Mouse (Mus musculus): ENCODE measurements around the gene Reln. TPM values are rescaled to one million over a fixed set of nuclear protein-coding genes. Genes with fewer than 3 reads are reported as not detected.

Reln gene
- polyA plus RNA-seq, 1 experiment from 2014 or later, result 10.1 TPM

DNA sequence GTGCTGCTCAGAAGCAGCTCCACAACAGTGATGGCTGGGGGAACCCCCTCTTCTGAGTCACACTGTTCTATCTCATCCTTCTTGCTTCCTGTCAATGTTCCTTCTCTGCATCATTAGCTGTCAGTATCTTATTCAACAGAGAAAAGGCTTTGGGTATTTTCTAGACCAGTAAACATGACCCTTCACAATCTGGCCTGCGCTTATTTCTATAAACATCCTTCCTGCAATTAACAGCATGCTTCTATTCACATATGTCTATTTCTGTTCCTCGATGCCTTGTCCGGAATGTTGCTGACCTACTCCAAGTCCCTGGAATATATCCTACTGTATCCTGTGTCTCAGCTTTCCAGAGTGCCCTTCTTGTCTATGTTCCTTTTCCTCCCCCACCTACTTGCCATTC lies 89.2 kb downstream of the Reln start:
- H3K4me1 ChIP-seq (ENCODE audit: control insufficient read depth, insufficient read depth, low read length), result no peaks in the 10 kb centered on the region; the same call in 1 of the 2 replicates
- WGBS, result 95% methylated on average over 3 of the region's 3 CpGs
- no peak overlapping the region for H3K27ac ChIP-seq (ENCODE audit: low read depth, low read length)
- H3K9ac ChIP-seq (ENCODE audit: low read length), result no peak overlapping the region
- no peak overlapping the region for H3K4me2 ChIP-seq
- H3K27me3 ChIP-seq (ENCODE audit: control insufficient read depth, insufficient read depth, low read length), result no peaks in the 10 kb centered on the region
- no peak overlapping the region for H3K4me3 ChIP-seq (ENCODE audit: low read depth, low read length)
- H3K9me3 ChIP-seq (ENCODE audit: control insufficient read depth, low read length), result no peaks in the 10 kb centered on the region
- DNase-seq (ENCODE audit: low spot score, missing footprints) (no peak), ATAC-seq (ENCODE audit: low FRiP score) (no peak)
- H3K36me3 ChIP-seq (ENCODE audit: control insufficient read depth, insufficient read depth, low read length), result no peaks in the 10 kb centered on the region

DNA sequence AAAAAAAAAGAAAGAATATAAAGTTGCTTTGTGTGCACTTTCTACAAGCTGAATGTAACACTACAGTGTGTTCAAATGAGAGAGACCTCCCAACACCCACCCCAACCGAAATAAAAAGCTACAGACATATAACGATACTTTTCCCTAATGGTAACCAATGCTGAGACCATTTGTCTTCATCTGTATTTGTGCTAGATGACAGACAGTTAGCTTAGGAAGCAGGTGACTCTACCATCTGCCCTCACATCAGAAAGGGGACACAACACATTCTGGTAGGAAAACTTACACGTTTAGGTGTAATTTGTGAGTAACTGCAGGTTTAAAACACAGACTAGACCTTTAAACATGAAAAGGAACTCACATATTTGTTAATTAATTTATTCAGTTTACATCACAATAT lies 90.6 kb downstream of the Reln start:
- H3K27ac ChIP-seq (ENCODE audit: low read depth, low read length), result no peak overlapping the region
- no peaks in the 10 kb centered on the region for H3K36me3 ChIP-seq (ENCODE audit: control insufficient read depth, insufficient read depth, low read length)
- no peak for ATAC-seq (ENCODE audit: low FRiP score)
- no peaks in the 10 kb centered on the region for H3K9me3 ChIP-seq (ENCODE audit: control insufficient read depth, low read length)
- 86% methylated on average over 3 of the region's 3 CpGs for WGBS
- no peaks in the 10 kb centered on the region for H3K27me3 ChIP-seq (ENCODE audit: control insufficient read depth, insufficient read depth, low read length)
- no peak for DNase-seq (ENCODE audit: low spot score, missing footprints)
- H3K4me3 ChIP-seq (ENCODE audit: low read depth, low read length), result no peak overlapping the region
- H3K4me2 ChIP-seq, result no peak overlapping the region
- no peak overlapping the region for H3K9ac ChIP-seq (ENCODE audit: low read length)
- no peaks in the 10 kb centered on the region; the same call in 1 of the 2 replicates for H3K4me1 ChIP-seq (ENCODE audit: control insufficient read depth, insufficient read depth, low read length)

DNA sequence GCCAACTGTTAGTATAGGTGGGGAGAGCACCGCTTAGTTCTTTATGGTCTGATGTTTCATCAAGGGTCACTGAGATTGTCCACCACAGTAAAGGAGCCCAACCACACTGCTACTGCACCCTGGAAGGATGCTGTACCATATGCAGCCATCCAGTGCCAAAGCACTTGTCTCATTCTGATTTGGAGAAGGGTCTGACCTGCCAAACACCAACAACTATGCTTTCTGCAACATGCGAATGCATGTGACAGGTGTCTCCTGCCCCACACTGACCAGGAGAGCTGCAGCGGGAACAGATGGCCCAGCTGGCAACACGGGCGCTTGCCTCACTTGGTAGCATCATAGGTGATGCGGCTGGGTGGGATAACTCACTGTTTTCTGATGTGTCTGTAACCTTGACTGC lies 91.2 kb downstream of the Reln start:
- Histone ChIP-seq H3K4me2 (no peak overlapping the region), H3K4me1 (ENCODE audit: control insufficient read depth, insufficient read depth, low read length) (no peaks in the 10 kb centered on the region; the same call in 1 of the 2 replicates), H3K27ac (ENCODE audit: low read depth, low read length) (no peak overlapping the region), H3K27me3 (ENCODE audit: control insufficient read depth, insufficient read depth, low read length) (no peaks in the 10 kb centered on the region), H3K4me3 (ENCODE audit: low read depth, low read length) (no peak overlapping the region), H3K9ac (ENCODE audit: low read length) (no peak overlapping the region), H3K36me3 (ENCODE audit: control insufficient read depth, insufficient read depth, low read length) (no peaks in the 10 kb centered on the region), H3K9me3 (ENCODE audit: control insufficient read depth, low read length) (no peaks in the 10 kb centered on the region)
- DNase-seq (ENCODE audit: low spot score, missing footprints) (no peak), ATAC-seq (ENCODE audit: low FRiP score) (no peak)
- 92% methylated on average over 6 of the region's 6 CpGs for WGBS

DNA sequence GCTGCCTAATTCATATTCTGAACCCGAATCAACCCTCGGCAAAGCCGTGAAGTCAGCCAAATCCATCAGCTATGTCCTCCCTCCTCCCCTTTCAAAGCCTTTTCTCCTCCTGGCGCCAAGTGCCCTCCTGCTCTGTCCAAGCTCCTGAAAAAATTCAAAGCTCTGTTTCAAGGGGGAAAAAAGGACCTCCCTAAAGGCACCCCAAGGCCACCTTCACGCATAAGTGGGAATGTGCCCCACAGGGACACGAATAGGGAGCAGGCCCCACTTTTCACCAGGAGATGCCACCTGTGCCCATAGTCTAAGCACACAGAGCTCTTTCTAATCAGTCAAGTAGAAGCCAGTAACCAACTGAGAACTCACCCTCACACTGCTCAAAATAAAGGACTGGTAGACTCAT lies 96.7 kb downstream of the Reln start:
- Histone ChIP-seq H3K4me2 (no peak overlapping the region), H3K4me3 (ENCODE audit: low read depth, low read length) (no peak overlapping the region), H3K27me3 (ENCODE audit: control insufficient read depth, insufficient read depth, low read length) (no peaks in the 10 kb centered on the region), H3K27ac (ENCODE audit: low read depth, low read length) (no peak overlapping the region), H3K9ac (ENCODE audit: low read length) (no peak overlapping the region), H3K9me3 (ENCODE audit: control insufficient read depth, low read length) (no peaks in the 10 kb centered on the region), H3K4me1 (ENCODE audit: control insufficient read depth, insufficient read depth, low read length) (no peaks in the 10 kb centered on the region; the same call in 1 of the 2 replicates), H3K36me3 (ENCODE audit: control insufficient read depth, insufficient read depth, low read length) (no peaks in the 10 kb centered on the region)
- no peak for ATAC-seq (ENCODE audit: low FRiP score)
- DNase-seq (ENCODE audit: low spot score, missing footprints), result no peak
- WGBS, result 57% methylated on average over 6 of the region's 6 CpGs

DNA sequence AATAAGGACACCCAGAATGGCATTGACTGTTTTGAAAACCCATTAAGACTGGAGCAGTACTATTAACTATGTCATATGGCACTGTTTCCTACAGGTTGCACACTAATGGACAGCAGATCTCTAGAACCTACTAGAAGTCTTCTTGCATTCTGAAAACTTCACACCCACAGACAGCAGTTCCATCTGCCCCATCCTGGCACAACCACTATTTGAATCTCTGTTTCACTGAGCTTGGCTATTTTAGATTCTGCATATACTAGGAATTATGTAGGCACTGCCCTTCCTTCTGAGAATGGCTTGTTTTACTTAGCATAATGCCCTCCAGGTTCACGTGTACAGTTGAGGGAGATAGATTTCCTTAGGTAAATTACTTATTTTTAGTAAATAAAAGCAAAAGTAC lies 99.4 kb downstream of the Reln start:
- no peak overlapping the region for H3K4me3 ChIP-seq (ENCODE audit: low read depth, low read length)
- H3K27ac ChIP-seq (ENCODE audit: low read depth, low read length), result no peak overlapping the region
- DNase-seq (ENCODE audit: low spot score, missing footprints), result no peak
- no peaks in the 10 kb centered on the region for H3K4me1 ChIP-seq (ENCODE audit: control insufficient read depth, insufficient read depth, low read length)
- no peaks in the 10 kb centered on the region for H3K36me3 ChIP-seq (ENCODE audit: control insufficient read depth, insufficient read depth, low read length)
- ATAC-seq (ENCODE audit: low FRiP score), result no peak
- H3K4me2 ChIP-seq, result no peak overlapping the region
- WGBS, result 92% methylated on average over 1 of the region's 1 CpGs
- H3K27me3 ChIP-seq (ENCODE audit: control insufficient read depth, insufficient read depth, low read length), result no peaks in the 10 kb centered on the region
- H3K9me3 ChIP-seq (ENCODE audit: control insufficient read depth, low read length), result no peaks in the 10 kb centered on the region
- no peak overlapping the region for H3K9ac ChIP-seq (ENCODE audit: low read length)

DNA sequence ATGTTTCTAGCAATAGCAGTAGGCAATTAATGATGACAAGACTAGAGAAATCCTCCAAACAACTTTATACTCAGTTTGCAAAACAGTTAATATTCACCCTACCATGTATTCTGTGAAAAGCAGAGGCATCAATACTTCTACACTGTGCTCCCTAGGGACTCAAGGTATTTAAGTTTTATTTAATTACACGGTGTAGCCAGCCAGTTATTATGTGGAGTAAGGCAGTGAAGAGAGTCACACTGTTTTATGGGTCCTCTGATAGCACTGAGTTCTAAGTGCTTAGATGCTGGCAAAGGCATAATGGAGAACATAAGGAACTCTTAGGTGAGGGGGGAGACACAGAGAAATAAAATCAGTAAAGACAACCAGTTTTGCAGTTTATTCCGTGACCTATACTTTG lies 101.0 kb downstream of the Reln start:
- no peak overlapping the region for H3K4me2 ChIP-seq
- H3K27ac ChIP-seq (ENCODE audit: low read depth, low read length), result no peak overlapping the region
- WGBS, result 78% methylated on average over 2 of the region's 2 CpGs
- no peak overlapping the region for H3K9ac ChIP-seq (ENCODE audit: low read length)
- no peak for ATAC-seq (ENCODE audit: low FRiP score)
- no peaks in the 10 kb centered on the region for H3K27me3 ChIP-seq (ENCODE audit: control insufficient read depth, insufficient read depth, low read length)
- H3K4me1 ChIP-seq (ENCODE audit: control insufficient read depth, insufficient read depth, low read length), result no peaks in the 10 kb centered on the region
- no peaks in the 10 kb centered on the region for H3K9me3 ChIP-seq (ENCODE audit: control insufficient read depth, low read length)
- no peak for DNase-seq (ENCODE audit: low spot score, missing footprints)
- H3K36me3 ChIP-seq (ENCODE audit: control insufficient read depth, insufficient read depth, low read length), result no peaks in the 10 kb centered on the region
- no peak overlapping the region for H3K4me3 ChIP-seq (ENCODE audit: low read depth, low read length)

DNA sequence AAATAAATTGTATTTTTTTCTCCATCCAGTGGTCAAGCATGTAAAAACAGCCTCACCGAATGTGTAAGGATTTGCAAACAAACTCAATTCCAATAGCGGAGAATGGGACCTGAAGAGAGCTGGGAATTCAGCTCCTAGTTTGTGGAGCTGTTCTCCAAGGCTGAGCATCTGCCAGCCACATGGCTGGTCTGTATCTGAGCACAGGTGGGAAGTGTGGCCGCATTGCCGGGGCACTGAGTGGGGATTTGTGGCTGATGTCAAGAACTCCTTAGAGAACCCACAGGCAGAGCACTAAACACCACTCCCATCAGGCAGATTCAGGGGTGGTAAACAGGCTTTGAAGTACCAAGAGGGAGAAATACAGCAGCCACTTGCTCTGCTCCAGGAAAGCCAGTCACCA lies 102.9 kb downstream of the Reln start:
- Histone ChIP-seq H3K4me3 (ENCODE audit: low read depth, low read length) (no peak overlapping the region), H3K9ac (ENCODE audit: low read length) (no peak overlapping the region), H3K4me2 (no peak overlapping the region), H3K4me1 (ENCODE audit: control insufficient read depth, insufficient read depth, low read length) (no peaks in the 10 kb centered on the region), H3K27me3 (ENCODE audit: control insufficient read depth, insufficient read depth, low read length) (no peaks in the 10 kb centered on the region), H3K27ac (ENCODE audit: low read depth, low read length) (no peak overlapping the region), H3K36me3 (ENCODE audit: control insufficient read depth, insufficient read depth, low read length) (no peaks in the 10 kb centered on the region), H3K9me3 (ENCODE audit: control insufficient read depth, low read length) (no peaks in the 10 kb centered on the region)
- WGBS, result 88% methylated on average over 4 of the region's 4 CpGs
- DNase-seq (ENCODE audit: low spot score, missing footprints), result no peak
- no peak for ATAC-seq (ENCODE audit: low FRiP score)

DNA sequence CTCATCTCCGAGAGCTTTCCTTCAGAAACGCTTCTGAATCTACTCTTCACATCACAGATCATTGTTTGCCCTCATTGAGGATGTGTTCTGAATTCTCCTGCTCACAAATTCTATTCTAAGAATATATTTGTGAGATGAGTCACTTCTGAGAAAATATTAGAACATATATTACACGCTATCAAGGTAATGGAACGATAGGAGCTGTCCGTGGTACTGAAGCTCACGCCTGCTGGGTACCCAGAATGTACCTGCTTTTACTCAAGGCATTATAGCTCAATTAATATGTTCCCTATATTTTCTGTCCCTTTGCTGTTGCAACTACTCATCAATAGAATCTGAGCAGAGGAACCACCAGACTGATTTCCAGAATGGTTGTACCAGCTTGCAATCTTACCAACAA lies 107.7 kb downstream of the Reln start:
- Histone ChIP-seq H3K9me3 (ENCODE audit: control insufficient read depth, low read length) (no peaks in the 10 kb centered on the region), H3K9ac (ENCODE audit: low read length) (no peak overlapping the region), H3K4me3 (ENCODE audit: low read depth, low read length) (no peak overlapping the region), H3K27ac (ENCODE audit: low read depth, low read length) (no peak overlapping the region), H3K27me3 (ENCODE audit: control insufficient read depth, insufficient read depth, low read length) (no peaks in the 10 kb centered on the region), H3K4me2 (no peak overlapping the region), H3K36me3 (ENCODE audit: control insufficient read depth, insufficient read depth, low read length) (no peaks in the 10 kb centered on the region), H3K4me1 (ENCODE audit: control insufficient read depth, insufficient read depth, low read length) (no peaks in the 10 kb centered on the region)
- 70% methylated on average over 6 of the region's 6 CpGs for WGBS
- ATAC-seq (ENCODE audit: low FRiP score), result no peak
- peak; percentile 79 for DNase-seq (ENCODE audit: low spot score, missing footprints)

DNA sequence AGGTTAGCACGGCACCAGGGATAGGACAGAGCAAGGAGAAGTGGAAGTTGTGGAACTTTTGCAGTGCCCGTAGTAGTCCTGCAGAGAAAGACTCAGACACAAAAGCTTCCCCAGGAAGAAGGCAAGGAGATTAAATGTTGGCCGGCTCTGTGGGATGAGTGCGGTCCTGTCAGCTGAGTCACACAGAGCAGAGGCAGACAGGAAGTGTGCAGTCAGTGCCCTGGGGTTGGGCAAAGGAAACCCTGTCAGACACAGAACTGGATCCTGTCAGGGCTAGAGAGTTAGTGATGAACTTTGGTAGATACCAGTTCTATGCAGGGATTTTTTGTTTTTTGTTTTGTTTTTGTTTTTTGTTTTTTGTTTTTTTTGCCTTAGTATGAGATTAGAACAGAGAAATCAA lies 120.0 kb downstream of the Reln start:
- Histone ChIP-seq H3K9me3 (ENCODE audit: control insufficient read depth, low read length) (no peaks in the 10 kb centered on the region; the same call in 1 of the 2 replicates), H3K27me3 (ENCODE audit: control insufficient read depth, insufficient read depth, low read length) (no peaks in the 10 kb centered on the region), H3K36me3 (ENCODE audit: control insufficient read depth, insufficient read depth, low read length) (no peaks in the 10 kb centered on the region), H3K4me1 (ENCODE audit: control insufficient read depth, insufficient read depth, low read length) (no peaks in the 10 kb centered on the region), H3K4me2 (no peak overlapping the region), H3K9ac (ENCODE audit: low read length) (no peak overlapping the region), H3K27ac (ENCODE audit: low read depth, low read length) (no peak overlapping the region), H3K4me3 (ENCODE audit: low read depth, low read length) (no peak overlapping the region)
- 61% methylated on average over 4 of the region's 4 CpGs for WGBS
- no peak for ATAC-seq (ENCODE audit: low FRiP score)
- no peak for DNase-seq (ENCODE audit: low spot score, missing footprints)

DNA sequence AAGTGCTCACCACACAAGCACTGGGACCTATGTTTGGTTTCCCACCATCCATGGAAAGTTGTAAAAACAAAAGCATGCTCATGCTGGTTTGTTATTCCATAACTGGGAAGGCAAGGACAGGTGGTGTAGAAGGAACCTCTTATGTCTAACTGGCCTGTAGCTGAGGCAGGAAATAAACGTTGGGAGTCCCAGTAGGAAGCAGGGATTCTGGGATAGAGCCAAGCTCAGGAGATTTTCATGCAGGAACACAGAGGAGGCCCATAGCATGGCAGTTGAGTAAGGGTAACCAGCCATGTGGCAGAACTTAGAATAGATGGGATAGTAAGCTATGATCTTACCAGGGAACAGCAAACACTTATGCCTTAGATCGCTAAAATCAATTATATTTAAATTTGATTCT lies 120.6 kb downstream of the Reln start:
- Histone ChIP-seq H3K27me3 (ENCODE audit: control insufficient read depth, insufficient read depth, low read length) (no peaks in the 10 kb centered on the region), H3K36me3 (ENCODE audit: control insufficient read depth, insufficient read depth, low read length) (no peaks in the 10 kb centered on the region), H3K4me1 (ENCODE audit: control insufficient read depth, insufficient read depth, low read length) (no peaks in the 10 kb centered on the region), H3K4me3 (ENCODE audit: low read depth, low read length) (no peak overlapping the region), H3K9me3 (ENCODE audit: control insufficient read depth, low read length) (no peaks in the 10 kb centered on the region; the same call in 1 of the 2 replicates), H3K27ac (ENCODE audit: low read depth, low read length) (no peak overlapping the region), H3K4me2 (no peak overlapping the region), H3K9ac (ENCODE audit: low read length) (no peak overlapping the region)
- ATAC-seq (ENCODE audit: low FRiP score) (no peak), DNase-seq (ENCODE audit: low spot score, missing footprints) (no peak)
- WGBS, result 84% methylated on average over 2 of the region's 2 CpGs
